Mouse (Mus musculus) ES-Bruce4 (cell line): ENCODE measurements at regions not wholly inside any gene's neighbourhood (a gene's known extent, or its start where the extent isn't known, plus 50 kb on each side); places are given as distances from the start of the nearest gene placed in this dataset.

ENCODE experiments used
- CTCF ChIP-seq: IDR thresholded peaks from one replicate; pipeline ENCODE4 v1.8.1; 2011; ENCODE audit warnings: low read depth, low read length
- EP300 ChIP-seq: IDR thresholded peaks from 2 replicates; pipeline ENCODE4 v1.6.1; 2011; ENCODE audit warnings: low read depth, low read length; ENCODE audit not compliant: insufficient read depth
- POLR2A ChIP-seq: IDR thresholded peaks from one replicate; pipeline ENCODE4 v1.8.1; 2011; ENCODE audit warnings: low read length; ENCODE audit not compliant: insufficient read depth

DNA sequence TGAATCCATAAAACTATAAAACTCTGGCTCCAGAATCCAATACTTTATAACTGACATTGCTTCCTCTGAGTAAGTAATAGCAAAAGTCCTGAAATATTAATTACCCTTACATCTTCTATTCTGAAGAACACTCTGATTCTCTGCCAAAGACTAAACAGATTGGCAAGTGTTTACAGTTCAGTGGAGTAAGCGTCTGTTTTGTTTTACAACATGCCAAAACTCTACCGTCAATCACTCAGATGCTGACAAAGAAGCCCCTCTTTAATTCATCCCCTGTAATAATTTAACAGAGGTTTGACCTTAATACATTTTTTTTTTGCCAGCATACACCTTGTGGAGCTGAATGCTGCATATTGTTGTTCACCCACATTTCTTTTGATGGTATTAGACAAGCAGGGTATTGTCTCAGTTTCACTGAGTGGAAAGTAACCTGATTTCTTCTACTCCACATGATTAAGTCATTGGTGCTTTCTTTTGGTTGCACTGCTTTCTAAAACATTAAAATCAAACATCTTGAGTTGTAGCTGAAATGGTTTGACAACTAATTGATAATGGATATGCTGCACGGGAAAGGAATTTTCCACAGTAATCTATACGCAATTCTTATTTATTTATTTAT is 796.2 kb upstream of the Sel1l start:
- no peak for TF ChIP-seq POLR2A
- no peak for TF ChIP-seq EP300
- no peak for TF ChIP-seq CTCF
